Mouse (Mus musculus) embryonic facial prominence, embryonic 12.5 days (tissue): Measurements from ENCODE around the gene Gm37240. TPM values are rescaled to one million over a fixed set of nuclear protein-coding genes. Genes with fewer than 3 reads are reported as not detected.
"Not testable (repeated sequence)": the region's sequence is repeated elsewhere in the genome, so short reads cannot be mapped to it uniquely, and the experiment has no call there.

Experiments used
- ATAC-seq: fragments of 200-750 bp; cut with Nextera tagmentation; 2 replicates; pipeline ENCODE4 v1.8.0; 2017; ENCODE audit not compliant: insufficient number of reproducible peaks, insufficient read depth, low FRiP score, low TSS enrichment
- H3K27ac ChIP-seq: fragments of 300-500 bp; sonication (generic); 2 replicates; pipeline ENCODE4 v1.5.1; 2016; ENCODE audit warnings: mild to moderate bottlenecking
- H3K27me3 ChIP-seq: fragments of 300-500 bp; sonication (generic); 2 replicates; pipeline ENCODE4 v1.6.1; 2016; ENCODE audit warnings: mild to moderate bottlenecking, moderate library complexity
- H3K36me3 ChIP-seq: fragments of 300-500 bp; sonication (generic); 2 replicates; pipeline ENCODE4 v1.6.1; 2016; ENCODE audit warnings: mild to moderate bottlenecking
- H3K4me1 ChIP-seq: fragments of 300-500 bp; sonication (generic); 2 replicates; pipeline ENCODE4 v1.6.1; 2016
- H3K4me2 ChIP-seq: fragments of 300-500 bp; sonication (generic); replicated peaks from 2 replicates; pipeline ENCODE4 v1.6.1; 2016; ENCODE audit warnings: mild to moderate bottlenecking, moderate library complexity
- H3K4me3 ChIP-seq: fragments of 300-500 bp; sonication (generic); 2 replicates; pipeline ENCODE4 v1.5.1; 2016; ENCODE audit warnings: mild to moderate bottlenecking
- H3K9ac ChIP-seq: fragments of 300-500 bp; sonication (generic); 2 replicates; pipeline ENCODE4 v1.6.1; 2016; ENCODE audit warnings: mild to moderate bottlenecking, moderate library complexity
- H3K9me3 ChIP-seq: fragments of 300-500 bp; sonication (generic); 2 replicates; pipeline ENCODE4 v1.6.1; 2016; ENCODE audit warnings: mild to moderate bottlenecking, moderate library complexity
- WGBS: fragments of 180-500 bp; shearing (Covaris S2); methylation state at CpG from one replicate; pipeline ENCODE4 v1.1.7; 2016; 5-methylcytosine and 5-hydroxymethylcytosine counted together
- polyA plus RNA-seq: library from polyadenylated mRNA; unstranded; fragments of >200 nt; fragmentation: Nextera tagmentation; extraction: Ambion mirVana; gene quantifications from 2 replicates; pipeline ENCODE4 v1.2.1, GENCODE M21; 2016

Gm37240 gene
- polyA plus RNA-seq, 1 experiment from 2014 or later: 4.0 TPM

DNA sequence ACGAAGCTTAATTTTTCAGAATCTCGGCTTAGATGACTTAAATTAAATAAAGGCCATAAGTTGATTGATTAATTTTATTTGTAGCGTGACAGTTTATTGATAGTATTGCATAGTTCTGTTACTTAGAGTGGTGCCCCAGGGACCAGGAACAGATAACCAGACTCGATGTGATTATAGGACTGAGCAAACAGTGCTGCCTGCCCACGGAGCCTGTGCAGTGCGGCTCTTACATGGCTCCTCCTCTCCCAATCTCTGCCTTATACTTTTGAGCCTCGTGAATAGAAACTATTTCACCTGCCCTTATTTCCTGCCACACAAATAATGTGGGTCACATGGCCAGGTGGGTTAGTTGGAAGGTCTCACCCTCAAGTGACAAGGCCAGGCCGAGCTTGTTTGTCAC lies 989.4 kb downstream of the Gm37240 start:
- H3K4me1 ChIP-seq: no peaks in the 10 kb centered on the region
- H3K9me3 ChIP-seq: no peaks in the 10 kb centered on the region
- no peaks in the 10 kb centered on the region for H3K36me3 ChIP-seq
- WGBS: 82% methylated on average over 8 of the region's 8 CpGs
- H3K27me3 ChIP-seq: no peaks in the 10 kb centered on the region
- no peak overlapping the region for H3K4me3 ChIP-seq
- H3K4me2 ChIP-seq: no peak overlapping the region
- no peak overlapping the region for H3K9ac ChIP-seq
- H3K27ac ChIP-seq: no peak overlapping the region
- ATAC-seq: no peak

DNA sequence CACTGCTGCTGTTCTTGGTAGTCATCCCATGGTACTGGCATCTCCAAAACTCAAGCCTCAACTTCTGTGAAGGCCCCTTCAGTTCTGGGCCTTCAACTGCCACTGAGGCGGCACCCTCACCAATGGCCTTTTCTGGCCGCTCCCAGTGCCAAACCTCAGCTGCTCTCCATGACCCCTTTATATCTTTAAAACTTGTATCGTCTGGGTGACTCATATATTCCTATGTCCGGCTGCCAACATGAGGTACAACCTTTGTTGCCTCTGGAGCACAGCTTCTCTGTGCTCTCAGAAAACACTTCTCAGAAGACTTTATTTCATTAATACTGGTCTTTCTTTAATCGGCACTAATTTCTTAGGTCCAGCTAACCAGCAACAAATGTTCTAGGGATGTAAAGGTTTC lies 996.3 kb downstream of the Gm37240 start:
- 0 out of 2 replicates have a peak, but pooled peaks cover 3% of the 10 kb centered on the region for H3K36me3 ChIP-seq
- H3K27me3 ChIP-seq: no peaks in the 10 kb centered on the region
- no peaks in the 10 kb centered on the region for H3K9me3 ChIP-seq
- no peak overlapping the region for H3K4me2 ChIP-seq
- no peak for ATAC-seq
- WGBS: 95% methylated on average over 5 of the region's 5 CpGs
- H3K4me3 ChIP-seq: no peak overlapping the region
- H3K4me1 ChIP-seq: no peaks in the 10 kb centered on the region
- H3K27ac ChIP-seq: no peak overlapping the region
- H3K9ac ChIP-seq: no peak overlapping the region

- no peaks in the 10 kb centered on the region for H3K4me1 ChIP-seq
- 56% methylated on average over 1 of the region's 1 CpGs for WGBS
- H3K36me3 ChIP-seq: 0 out of 2 replicates have a peak, but pooled peaks cover 3% of the 10 kb centered on the region
- H3K27me3 ChIP-seq: no peaks in the 10 kb centered on the region
- H3K4me3 ChIP-seq: no peak overlapping the region
- no peaks in the 10 kb centered on the region for H3K9me3 ChIP-seq
- H3K27ac ChIP-seq: no peak overlapping the region
- no peak for ATAC-seq
- H3K4me2 ChIP-seq: no peak overlapping the region
- H3K9ac ChIP-seq: no peak overlapping the region
These were observed 997.7 kb downstream of the Gm37240 start for GRCm38 (mm10) chr3:84889648-84890047.

- no peak overlapping the region for H3K9ac ChIP-seq
- H3K27ac ChIP-seq: no peak overlapping the region
- H3K36me3 ChIP-seq: no peaks in the 10 kb centered on the region
- no peaks in the 10 kb centered on the region for H3K9me3 ChIP-seq
- no peak overlapping the region for H3K4me3 ChIP-seq
- ATAC-seq: no peak
- no peak overlapping the region for H3K4me2 ChIP-seq
- 54% methylated on average over 11 of the region's 11 CpGs for WGBS
- 0 out of 2 replicates have a peak, but pooled peaks cover 6% of the 10 kb centered on the region for H3K4me1 ChIP-seq
- no peaks in the 10 kb centered on the region for H3K27me3 ChIP-seq
These were observed 1003.4 kb downstream of the Gm37240 start for GRCm38 (mm10) chr3:84883817-84884483.

- H3K9ac ChIP-seq: no peak overlapping the region
- H3K9me3 ChIP-seq: no peaks in the 10 kb centered on the region
- H3K27me3 ChIP-seq: no peaks in the 10 kb centered on the region
- 74% methylated on average over 4 of the region's 4 CpGs for WGBS
- H3K4me3 ChIP-seq: no peak overlapping the region
- no peaks in the 10 kb centered on the region for H3K4me1 ChIP-seq
- no peaks in the 10 kb centered on the region for H3K36me3 ChIP-seq
- no peak for ATAC-seq
- H3K4me2 ChIP-seq: no peak overlapping the region
- no peak overlapping the region for H3K27ac ChIP-seq
These were observed 1011.1 kb downstream of the Gm37240 start for GRCm38 (mm10) chr3:84876211-84876610.

- Histone ChIP-seq H3K4me3 (no peak overlapping the region), H3K9ac (no peak overlapping the region), H3K27me3 (no peaks in the 10 kb centered on the region), H3K36me3 (no peaks in the 10 kb centered on the region), H3K4me1 (no peaks in the 10 kb centered on the region), H3K27ac (no peak overlapping the region), H3K9me3 (no peaks in the 10 kb centered on the region), H3K4me2 (no peak overlapping the region)
- ATAC-seq: no peak
- WGBS: 79% methylated on average over 9 of the region's 9 CpGs
These were observed 1012.0 kb downstream of the Gm37240 start for GRCm38 (mm10) chr3:84875306-84875705.

- Histone ChIP-seq H3K4me3 (no peak overlapping the region), H3K27me3 (no peaks in the 10 kb centered on the region), H3K36me3 (no peaks in the 10 kb centered on the region), H3K4me2 (no peak overlapping the region), H3K9ac (no peak overlapping the region), H3K4me1 (no peaks in the 10 kb centered on the region), H3K9me3 (no peaks in the 10 kb centered on the region), H3K27ac (no peak overlapping the region)
- no peak for ATAC-seq
These were observed 1017.2 kb downstream of the Gm37240 start for GRCm38 (mm10) chr3:84870126-84870525.

DNA sequence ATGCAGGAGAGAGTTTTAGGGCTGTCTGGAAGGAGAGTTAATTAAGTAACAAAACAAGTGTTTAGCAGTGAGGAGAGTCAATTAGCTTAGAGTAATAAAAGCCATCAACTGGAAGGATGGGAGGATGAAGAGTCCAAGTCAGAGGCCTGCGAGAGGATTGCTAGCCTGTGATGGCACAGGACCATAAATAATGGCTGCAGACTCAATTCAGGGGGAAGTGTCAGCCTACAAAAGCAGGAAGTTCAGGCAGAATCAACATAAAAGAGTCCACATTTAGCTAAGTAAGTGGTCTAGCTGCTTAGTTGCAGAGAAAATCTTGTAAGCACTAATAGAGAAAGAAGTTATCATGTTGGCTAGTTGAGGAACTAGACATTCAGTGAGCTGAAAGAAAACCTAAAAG lies 1019.3 kb downstream of the Gm37240 start:
- Histone ChIP-seq H3K9ac (no peak overlapping the region), H3K36me3 (no peaks in the 10 kb centered on the region), H3K4me3 (no peak overlapping the region), H3K27me3 (no peaks in the 10 kb centered on the region), H3K27ac (no peak overlapping the region), H3K4me1 (no peaks in the 10 kb centered on the region), H3K4me2 (no peak overlapping the region), H3K9me3 (no peaks in the 10 kb centered on the region)
- 68% methylated on average over 1 of the region's 1 CpGs for WGBS
- ATAC-seq: no peak

GRCm38 (mm10) chr3:84867434-84867975 lies 1019.8 kb downstream of the Gm37240 start:
- no peaks in the 10 kb centered on the region for H3K27me3 ChIP-seq
- no peaks in the 10 kb centered on the region for H3K9me3 ChIP-seq
- no peak overlapping the region for H3K4me3 ChIP-seq
- H3K9ac ChIP-seq: no peak overlapping the region
- no peak overlapping the region for H3K4me2 ChIP-seq
- H3K36me3 ChIP-seq: no peaks in the 10 kb centered on the region
- WGBS: 87% methylated on average over 1 of the region's 1 CpGs
- no peak for ATAC-seq
- H3K27ac ChIP-seq: no peak overlapping the region
- no peaks in the 10 kb centered on the region for H3K4me1 ChIP-seq

DNA sequence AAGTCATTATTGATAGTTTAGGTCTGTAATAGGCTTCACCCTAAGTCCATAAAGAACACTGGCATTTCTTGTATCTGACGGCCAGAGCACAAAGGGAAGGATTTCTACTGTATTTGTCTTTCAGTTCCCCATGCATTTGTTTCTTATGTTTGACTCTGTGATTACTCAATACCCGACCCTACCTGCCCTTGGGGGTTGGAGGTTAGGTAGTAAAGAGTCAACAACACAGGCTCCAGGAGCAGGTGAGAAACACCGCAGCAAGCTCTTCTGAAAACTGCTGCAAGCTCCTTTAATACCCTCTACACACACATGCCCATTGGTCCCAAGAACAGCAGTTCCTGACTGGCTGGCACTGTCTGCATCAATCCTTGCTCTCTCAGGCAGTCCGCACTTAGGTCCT lies 1020.5 kb downstream of the Gm37240 start:
- no peaks in the 10 kb centered on the region for H3K9me3 ChIP-seq
- H3K4me2 ChIP-seq: no peak overlapping the region
- WGBS: 77% methylated on average over 4 of the region's 4 CpGs
- no peaks in the 10 kb centered on the region for H3K36me3 ChIP-seq
- H3K4me1 ChIP-seq: no peaks in the 10 kb centered on the region
- H3K27me3 ChIP-seq: no peaks in the 10 kb centered on the region
- H3K4me3 ChIP-seq: no peak overlapping the region
- H3K9ac ChIP-seq: no peak overlapping the region
- no peak overlapping the region for H3K27ac ChIP-seq
- no peak for ATAC-seq

- H3K4me3 ChIP-seq: no peak overlapping the region
- H3K9me3 ChIP-seq: no peaks in the 10 kb centered on the region
- ATAC-seq: no peak
- no peak overlapping the region for H3K9ac ChIP-seq
- H3K27ac ChIP-seq: no peak overlapping the region
- no peaks in the 10 kb centered on the region for H3K4me1 ChIP-seq
- no peak overlapping the region for H3K4me2 ChIP-seq
- no peaks in the 10 kb centered on the region for H3K27me3 ChIP-seq
- no peaks in the 10 kb centered on the region for H3K36me3 ChIP-seq
- 87% methylated on average over 3 of the region's 3 CpGs for WGBS
These were observed 1021.6 kb downstream of the Gm37240 start for GRCm38 (mm10) chr3:84865684-84866083.

GRCm38 (mm10) chr3:84861817-84862216 lies 1025.5 kb downstream of the Gm37240 start:
- H3K36me3 ChIP-seq, H3K9me3 ChIP-seq, H3K27me3 ChIP-seq, H3K27ac ChIP-seq, H3K4me3 ChIP-seq, ATAC-seq, H3K4me1 ChIP-seq, H3K4me2 ChIP-seq, H3K9ac ChIP-seq: not testable (repeated sequence)
- 94% methylated on average over 3 of the region's 3 CpGs for WGBS
